Comparison of ENCODE assay signal across 19 mouse cellular contexts in genomic region chr6:40209172-40209571, GRCm38 (mm10).
"Had no signal": no experiment of that assay in that cellular context is flagged by ENCODE, and none has a peak within 500 bp of the region (broad histone marks: within the 10 kb centered on the region; RNA-seq: fewer than 3 reads in every experiment).

No protein-coding gene starts in this region.

- H3K27me3 ChIP-seq: kidney, embryonic 15.5 days; limb, embryonic 13.5 days; liver, embryonic 12.5 days; liver, embryonic 15.5 days; lung, embryonic 15.5 days; midbrain, embryonic 12.5 days; midbrain, embryonic 15.5 days; neural tube, embryonic 12.5 days; neural tube, embryonic 15.5 days had no signal

- H3K27ac ChIP-seq: kidney, embryonic 15.5 days; limb, embryonic 10.5 days; limb, embryonic 13.5 days; liver, embryonic 12.5 days; liver, embryonic 15.5 days; lung, embryonic 15.5 days; macrophage; midbrain, embryonic 12.5 days; midbrain, embryonic 15.5 days; neural tube, embryonic 12.5 days; neural tube, embryonic 15.5 days had no signal

- H3K4me2 ChIP-seq: kidney, embryonic 15.5 days; limb, embryonic 13.5 days; liver, embryonic 12.5 days; liver, embryonic 15.5 days; lung, embryonic 15.5 days; midbrain, embryonic 12.5 days; midbrain, embryonic 15.5 days; neural tube, embryonic 12.5 days; neural tube, embryonic 15.5 days had no signal

- H3K36me3 ChIP-seq: kidney, embryonic 15.5 days; limb, embryonic 10.5 days; limb, embryonic 13.5 days; liver, embryonic 12.5 days; liver, embryonic 15.5 days; lung, embryonic 15.5 days; midbrain, embryonic 12.5 days; midbrain, embryonic 15.5 days; neural tube, embryonic 12.5 days; neural tube, embryonic 15.5 days had no signal

- ATAC-seq: liver, embryonic 12.5 days; midbrain, embryonic 15.5 days had no signal

- DNase-seq: kidney, adult 8-10 months; kidney, postnatal 10 days; kidney, postnatal 36 days; layer of hippocampus, postnatal 36 days; liver; lung, postnatal 10 days; thymus, adult 18-20 months; thymus, postnatal 36 days had no signal

- H3K4me1 ChIP-seq: kidney, embryonic 15.5 days; limb, embryonic 10.5 days; limb, embryonic 13.5 days; liver, embryonic 12.5 days; liver, embryonic 15.5 days; lung, embryonic 15.5 days; midbrain, embryonic 12.5 days; neural tube, embryonic 12.5 days; neural tube, embryonic 15.5 days had no signal

- H3K4me3 ChIP-seq: kidney, embryonic 15.5 days; limb, embryonic 10.5 days; limb, embryonic 13.5 days; liver, embryonic 12.5 days; liver, embryonic 15.5 days; lung, embryonic 15.5 days; midbrain, embryonic 12.5 days; midbrain, embryonic 15.5 days; neural tube, embryonic 12.5 days; neural tube, embryonic 15.5 days had no signal

- H3K9me3 ChIP-seq: kidney, embryonic 15.5 days; limb, embryonic 10.5 days; limb, embryonic 13.5 days; liver, embryonic 12.5 days; liver, embryonic 15.5 days; lung, embryonic 15.5 days; midbrain, embryonic 12.5 days; midbrain, embryonic 15.5 days; neural tube, embryonic 12.5 days; neural tube, embryonic 15.5 days had no signal

- H3K9ac ChIP-seq: kidney, embryonic 15.5 days; limb, embryonic 13.5 days; liver, embryonic 12.5 days; liver, embryonic 15.5 days; lung, embryonic 15.5 days; midbrain, embryonic 12.5 days; midbrain, embryonic 15.5 days; neural tube, embryonic 12.5 days; neural tube, embryonic 15.5 days had no signal
